Mouse (Mus musculus): ENCODE data around the gene Cebpg. TPM values are rescaled to one million over a fixed set of nuclear protein-coding genes. Genes with fewer than 3 reads are reported as not detected.
A peak's percentile ranks its signal among the peaks of the same experiment; 100 is the strongest.

Cebpg gene
- 27.9 and 28.0 TPM in 2 replicates for polyA plus RNA-seq (2016; fragmentation: Nextera tagmentation; extraction: Ambion mirVana)

DNA sequence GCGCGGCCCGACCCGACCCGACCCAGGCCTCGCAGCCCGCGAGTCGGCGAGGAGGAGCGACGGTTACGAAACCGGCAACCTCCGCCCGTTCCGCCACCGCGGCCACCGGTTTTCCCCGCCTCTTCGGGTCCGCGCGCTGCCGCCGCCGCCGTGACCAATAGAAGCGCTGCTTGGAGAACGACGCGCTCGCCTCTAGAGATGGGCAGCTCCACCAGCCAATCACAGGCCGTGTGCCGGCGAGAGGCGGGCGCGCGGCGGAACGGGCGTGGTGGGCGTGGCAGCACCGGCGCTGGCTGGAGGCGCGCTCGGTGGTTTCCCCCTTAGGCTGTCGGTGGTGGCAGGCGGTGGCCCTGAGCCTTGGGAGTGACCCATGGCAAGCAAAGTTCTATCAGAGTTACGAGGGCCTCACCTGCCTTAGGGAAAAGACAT, at the start of gene Cebpg:
TSS of gene Cebpg (minus strand) at position 138 of the 429 bp plus-strand sequence.
- Histone ChIP-seq H3K9ac (peak within 1 kb of the TSS; percentile 99), H3K9me3 (replicated peaks) (no peaks in the 10 kb centered on the region), H3K4me1 (peaks cover 37% of the 10 kb centered on the region), H3K4me2 (peak within 1 kb of the TSS; percentile 79), H3K27ac (peak within 1 kb of the TSS; percentile 93), H3K36me3 (peaks cover 10% of the 10 kb centered on the region; the same call in 1 of the 2 replicates), H3K4me3 (peak within 1 kb of the TSS; percentile 94), H3K27me3 (replicated peaks) (no peaks in the 10 kb centered on the region)
- WGBS (ENCODE audit: insufficient replicate concordance) = under 1% methylated on average over 53 of the region's 53 CpGs
- peak; percentile 96 for ATAC-seq

DNA sequence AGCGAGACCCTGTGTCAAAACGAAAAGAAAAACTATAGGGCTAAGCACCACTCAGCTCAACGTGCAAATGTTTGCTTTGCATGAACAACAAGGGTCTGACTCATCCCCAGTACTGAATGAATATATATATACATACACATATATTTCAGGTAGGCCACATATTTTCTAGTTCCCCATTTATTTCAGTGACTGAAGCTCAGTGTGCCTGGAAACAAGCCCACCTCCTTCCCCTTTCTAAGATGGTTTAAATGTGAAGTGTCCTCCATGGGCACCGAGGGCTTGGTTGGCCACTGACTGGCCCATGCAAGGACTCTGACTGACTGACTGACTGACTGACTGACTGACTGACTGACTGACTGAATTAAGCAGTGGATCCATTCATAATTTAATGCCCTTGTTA, 43.2 kb upstream of the Cebpg start:
- Histone ChIP-seq H3K4me3 (no peak overlapping the region), H3K27ac (no peak overlapping the region), H3K27me3 (replicated peaks) (no peaks in the 10 kb centered on the region), H3K9me3 (replicated peaks) (no peaks in the 10 kb centered on the region), H3K4me1 (no peaks in the 10 kb centered on the region), H3K36me3 (no peaks in the 10 kb centered on the region), H3K4me2 (no peak overlapping the region), H3K9ac (no peak overlapping the region)
- 54% methylated on average over 4 of the region's 4 CpGs for WGBS (ENCODE audit: insufficient replicate concordance)
- ATAC-seq = no peak

DNA sequence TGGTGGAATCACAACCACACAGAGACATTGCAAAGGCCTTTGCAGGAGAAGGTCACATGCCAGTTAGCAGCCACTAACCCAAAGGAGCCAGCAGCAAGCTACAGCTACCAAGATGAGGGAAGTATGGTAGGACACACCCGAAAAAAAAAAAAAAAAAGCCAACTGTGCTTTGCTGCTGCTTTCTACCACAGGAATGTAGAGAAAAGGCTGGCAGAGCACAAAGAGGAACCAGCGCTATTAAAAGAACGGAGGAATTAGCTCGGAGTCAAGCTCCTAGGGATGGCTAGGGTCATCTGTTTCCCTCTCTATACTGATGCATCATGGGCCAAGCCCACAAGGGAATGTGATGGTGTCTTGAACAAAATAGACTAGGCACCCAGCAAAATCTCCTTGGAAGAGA, 42.4 kb upstream of the Cebpg start:
- no peaks in the 10 kb centered on the region for H3K27me3 ChIP-seq (replicated peaks)
- H3K36me3 ChIP-seq = no peaks in the 10 kb centered on the region
- no peak overlapping the region for H3K4me2 ChIP-seq
- H3K9me3 ChIP-seq (replicated peaks) = no peaks in the 10 kb centered on the region
- H3K4me3 ChIP-seq = no peak overlapping the region
- no peak for ATAC-seq
- WGBS (ENCODE audit: insufficient replicate concordance) = 29% methylated on average over 4 of the region's 4 CpGs
- no peak overlapping the region for H3K9ac ChIP-seq
- H3K4me1 ChIP-seq = no peaks in the 10 kb centered on the region
- no peak overlapping the region for H3K27ac ChIP-seq

DNA sequence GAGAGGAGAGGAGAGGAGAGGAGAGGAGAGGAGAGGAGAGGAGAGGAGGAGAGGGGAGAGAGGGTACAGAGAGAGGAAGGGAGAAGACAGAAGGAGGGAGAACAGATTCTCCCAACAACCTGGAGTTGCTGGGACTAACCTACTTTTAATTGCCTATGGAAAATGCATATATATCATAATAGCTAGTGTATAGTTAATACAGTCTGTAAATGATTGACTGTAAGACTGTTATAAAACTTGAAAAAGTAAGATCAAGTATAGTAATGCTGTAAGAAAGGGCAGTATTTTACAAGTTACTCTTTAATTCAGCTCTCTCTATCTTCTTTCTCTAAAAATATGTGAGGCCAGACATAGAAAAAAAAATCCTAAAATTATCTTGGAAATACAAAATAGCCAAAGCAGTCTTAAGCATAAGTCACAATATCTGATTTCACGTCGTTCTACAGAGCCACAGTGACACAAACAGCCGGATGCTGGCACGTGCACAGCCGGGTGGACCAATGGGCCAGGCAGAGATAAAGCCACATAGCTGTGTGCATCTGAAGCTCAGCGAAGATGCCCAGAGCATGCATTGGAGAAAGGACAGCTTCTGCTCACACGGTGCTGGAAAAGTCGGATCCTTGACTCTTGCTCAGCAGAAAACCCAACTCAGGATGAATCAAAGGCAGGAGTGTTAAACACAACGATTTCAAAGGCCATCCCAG, 38.8 kb upstream of the Cebpg start:
- WGBS (ENCODE audit: insufficient replicate concordance) = 56% methylated on average over 9 of the region's 9 CpGs
- no peak overlapping the region for H3K4me2 ChIP-seq
- no peak overlapping the region for H3K4me3 ChIP-seq
- H3K27me3 ChIP-seq (replicated peaks) = no peaks in the 10 kb centered on the region
- peaks cover 4% of the 10 kb centered on the region; the same call in 1 of the 2 replicates for H3K4me1 ChIP-seq
- H3K9me3 ChIP-seq (replicated peaks) = no peaks in the 10 kb centered on the region
- no peak for ATAC-seq
- H3K9ac ChIP-seq = no peak overlapping the region
- no peaks in the 10 kb centered on the region for H3K36me3 ChIP-seq
- H3K27ac ChIP-seq = no peak overlapping the region

DNA sequence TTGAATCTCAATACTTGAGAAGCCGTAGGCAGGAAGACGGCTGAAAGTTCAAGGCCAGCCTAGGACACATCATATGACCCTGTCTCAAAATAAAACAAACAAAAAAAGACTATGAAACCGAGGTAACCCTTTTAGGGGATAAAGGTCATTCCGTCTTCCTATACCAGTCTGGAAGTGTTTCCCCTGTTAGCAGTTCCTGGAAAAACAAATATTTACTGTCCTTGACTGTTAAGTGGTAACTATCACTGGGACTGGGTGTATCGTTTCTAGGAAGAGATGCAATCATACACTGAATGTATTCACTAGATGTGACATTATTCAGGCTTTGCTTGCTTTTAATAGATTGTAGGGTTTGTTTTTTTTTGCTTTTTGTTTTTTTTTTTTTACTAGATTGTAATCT, 34.2 kb upstream of the Cebpg start:
- no peak overlapping the region for H3K4me3 ChIP-seq
- H3K27ac ChIP-seq = no peak overlapping the region
- H3K4me1 ChIP-seq = peaks cover 11% of the 10 kb centered on the region; the same call in 1 of the 2 replicates
- H3K27me3 ChIP-seq (replicated peaks) = peaks cover 18% of the 10 kb centered on the region
- 60% methylated on average over 5 of the region's 5 CpGs for WGBS (ENCODE audit: insufficient replicate concordance)
- H3K9ac ChIP-seq = no peak overlapping the region
- H3K9me3 ChIP-seq (replicated peaks) = no peaks in the 10 kb centered on the region
- no peak for ATAC-seq
- H3K4me2 ChIP-seq = no peak overlapping the region
- no peaks in the 10 kb centered on the region for H3K36me3 ChIP-seq

DNA sequence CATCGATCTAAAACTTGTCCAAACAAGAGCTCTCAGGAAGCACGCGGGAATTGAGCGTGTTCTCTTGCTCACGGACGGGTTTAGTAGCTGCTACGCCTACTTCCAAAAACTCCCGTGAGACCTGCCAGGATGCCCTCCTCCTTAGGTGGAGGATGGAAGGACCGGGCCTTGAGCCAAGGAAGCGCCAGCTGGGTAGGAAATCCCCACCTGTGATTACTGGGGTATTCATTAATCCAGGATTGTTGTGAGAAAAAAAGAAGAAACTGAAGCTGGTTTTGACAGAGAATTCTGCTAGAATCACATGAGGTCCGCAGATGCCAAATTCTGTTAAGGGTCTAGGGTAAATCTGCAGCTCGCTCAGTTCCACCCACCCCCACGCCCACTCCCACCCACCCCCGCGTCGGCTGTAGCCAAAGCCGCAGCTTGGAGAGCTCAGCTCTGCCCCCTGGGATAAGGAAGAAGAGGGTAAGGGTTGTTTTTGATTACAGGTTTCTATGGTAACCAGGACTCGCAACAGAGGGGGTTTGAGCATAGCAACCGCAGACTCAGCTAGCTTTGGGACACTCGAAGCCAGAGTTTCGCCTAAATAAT, 30.0 kb upstream of the Cebpg start:
- H3K4me1 ChIP-seq = peaks cover 8% of the 10 kb centered on the region
- peaks cover 21% of the 10 kb centered on the region for H3K27me3 ChIP-seq (replicated peaks)
- peak overlapping the region; percentile 2; the same call in 1 of the 2 replicates for H3K4me3 ChIP-seq
- no peaks in the 10 kb centered on the region for H3K36me3 ChIP-seq
- no peak for ATAC-seq
- H3K9ac ChIP-seq = no peak overlapping the region
- peak overlapping the region; percentile 54 for H3K4me2 ChIP-seq
- WGBS (ENCODE audit: insufficient replicate concordance) = 4% methylated on average over 21 of the region's 21 CpGs
- H3K27ac ChIP-seq = no peak overlapping the region
- H3K9me3 ChIP-seq (replicated peaks) = no peaks in the 10 kb centered on the region

DNA sequence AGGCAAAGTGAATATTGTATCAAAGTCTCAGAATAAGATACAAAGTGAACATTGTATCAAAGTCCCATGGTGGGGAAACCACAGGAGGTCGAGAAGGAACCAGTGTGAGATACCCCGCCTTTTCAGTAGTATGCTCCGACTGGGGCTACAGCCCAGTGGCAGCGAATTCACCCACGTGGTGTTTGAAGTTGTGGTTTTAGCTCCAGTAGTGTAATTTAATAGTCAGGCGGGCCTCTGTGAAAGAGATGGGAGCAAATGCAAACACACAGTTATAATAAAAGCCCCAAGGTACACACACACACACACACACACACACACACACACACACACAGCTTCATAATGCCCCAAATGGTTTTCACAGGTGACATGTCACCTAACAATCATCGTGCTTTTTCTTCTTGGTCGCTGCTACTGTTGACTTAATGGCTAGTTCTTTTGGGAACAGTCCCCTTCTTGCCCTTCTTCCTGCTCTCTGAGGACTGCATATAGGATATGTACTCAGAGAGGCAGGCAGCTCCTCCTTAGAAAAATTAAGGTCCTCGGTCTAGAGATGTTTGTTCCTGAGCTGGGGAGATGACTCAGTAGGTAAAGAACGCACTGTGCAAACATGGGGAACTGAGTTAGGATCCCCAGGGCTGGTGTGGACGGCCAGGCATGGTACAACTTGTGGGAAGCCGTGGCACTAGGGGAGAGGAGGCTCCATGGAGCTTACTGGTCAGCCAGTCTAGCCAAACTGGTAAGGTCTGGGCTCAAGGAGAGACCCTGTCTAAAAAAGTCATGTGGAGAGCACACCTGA, 28.4 kb upstream of the Cebpg start:
- no peaks in the 10 kb centered on the region for H3K36me3 ChIP-seq
- H3K27me3 ChIP-seq (replicated peaks) = peaks cover 21% of the 10 kb centered on the region
- ATAC-seq = no peak

DNA sequence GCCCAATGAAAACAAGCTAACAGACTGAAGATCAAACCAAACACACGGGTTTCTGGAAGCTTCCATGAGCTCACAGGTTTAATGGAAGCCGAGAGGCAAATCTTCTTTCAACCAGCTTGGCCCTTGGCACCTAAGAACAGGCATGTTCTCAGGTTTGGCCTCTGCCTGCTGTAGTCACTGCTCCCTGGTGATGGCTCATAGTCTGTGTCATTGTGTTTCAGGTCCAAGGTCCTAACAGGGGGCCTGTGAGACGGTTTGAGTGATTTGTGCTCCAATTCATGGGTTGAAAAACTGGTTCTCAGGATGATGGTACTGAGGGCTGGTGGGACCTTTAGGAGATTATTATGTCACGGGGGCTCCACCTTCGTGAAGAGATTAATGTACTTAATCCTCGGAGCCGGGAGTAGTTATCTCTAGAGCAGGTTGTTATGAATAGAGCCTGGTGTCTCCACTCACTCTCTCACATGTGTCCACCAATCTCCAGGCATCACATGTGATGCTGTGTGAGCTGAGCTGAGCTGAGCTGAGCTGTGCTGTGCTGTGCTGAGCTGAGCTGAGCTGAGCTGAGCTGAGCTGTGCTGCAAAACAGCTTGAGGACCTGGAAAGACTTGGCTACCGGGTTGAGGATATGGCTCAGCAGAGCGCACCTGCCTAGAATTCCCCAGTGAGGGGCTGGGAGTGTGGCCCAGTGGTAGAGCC, 25.2 kb upstream of the Cebpg start:
- Histone ChIP-seq H3K9ac (no peak overlapping the region), H3K4me3 (no peak overlapping the region), H3K27me3 (replicated peaks) (peaks cover 11% of the 10 kb centered on the region), H3K36me3 (no peaks in the 10 kb centered on the region), H3K4me1 (peaks cover 4% of the 10 kb centered on the region), H3K4me2 (peak overlapping the region; percentile 39), H3K9me3 (replicated peaks) (no peaks in the 10 kb centered on the region), H3K27ac (peak overlapping the region; percentile 39)
- WGBS (ENCODE audit: insufficient replicate concordance) = 58% methylated on average over 9 of the region's 9 CpGs
- ATAC-seq = peak; percentile 37; the same call in 1 of the 2 replicates

More for the DNA sequence above, 28.4 kb upstream of the Cebpg start:
- peaks cover 8% of the 10 kb centered on the region for H3K4me1 ChIP-seq
- WGBS (ENCODE audit: insufficient replicate concordance) = 46% methylated on average over 12 of the region's 12 CpGs
- H3K9me3 ChIP-seq (replicated peaks) = no peaks in the 10 kb centered on the region
- no peak overlapping the region for H3K27ac ChIP-seq
- no peak overlapping the region for H3K4me2 ChIP-seq
- no peak overlapping the region for H3K4me3 ChIP-seq
- no peak overlapping the region for H3K9ac ChIP-seq

DNA sequence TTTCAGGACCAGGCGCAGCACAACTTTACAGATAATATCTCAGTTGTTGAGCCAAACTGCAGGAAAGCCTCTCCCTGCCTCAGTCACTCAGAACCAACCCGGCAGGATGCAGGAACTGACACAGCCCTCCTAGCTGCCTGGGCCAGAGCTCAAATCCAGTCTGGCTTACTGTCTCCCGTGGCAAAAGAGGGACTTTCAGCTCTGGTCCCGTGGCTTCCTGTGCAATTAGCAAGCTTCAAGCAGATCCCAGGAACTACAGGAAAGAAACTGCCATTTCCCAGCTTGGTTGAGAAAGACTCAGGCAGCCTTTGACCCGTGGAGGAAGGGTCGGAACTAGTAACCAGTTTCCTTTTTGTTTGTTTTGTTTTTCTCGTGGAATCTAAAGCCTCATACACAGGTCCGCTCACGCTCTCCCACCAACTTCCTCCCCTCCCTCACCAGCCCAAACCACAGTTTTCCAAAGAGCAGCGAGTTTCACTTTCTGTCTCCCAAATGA, 24.5 kb upstream of the Cebpg start:
- WGBS (ENCODE audit: insufficient replicate concordance) = 12% methylated on average over 10 of the region's 10 CpGs
- Histone ChIP-seq H3K4me2 (peak overlapping the region; percentile 39), H3K27ac (peak overlapping the region; percentile 39), H3K4me3 (peak overlapping the region; percentile 1; the same call in 1 of the 2 replicates), H3K36me3 (no peaks in the 10 kb centered on the region), H3K9ac (no peak overlapping the region), H3K4me1 (no peaks in the 10 kb centered on the region; the same call in none of the 2 replicates), H3K9me3 (replicated peaks) (no peaks in the 10 kb centered on the region), H3K27me3 (replicated peaks) (peaks cover 6% of the 10 kb centered on the region; the same call in 1 of the 2 replicates)
- ATAC-seq = no peak

DNA sequence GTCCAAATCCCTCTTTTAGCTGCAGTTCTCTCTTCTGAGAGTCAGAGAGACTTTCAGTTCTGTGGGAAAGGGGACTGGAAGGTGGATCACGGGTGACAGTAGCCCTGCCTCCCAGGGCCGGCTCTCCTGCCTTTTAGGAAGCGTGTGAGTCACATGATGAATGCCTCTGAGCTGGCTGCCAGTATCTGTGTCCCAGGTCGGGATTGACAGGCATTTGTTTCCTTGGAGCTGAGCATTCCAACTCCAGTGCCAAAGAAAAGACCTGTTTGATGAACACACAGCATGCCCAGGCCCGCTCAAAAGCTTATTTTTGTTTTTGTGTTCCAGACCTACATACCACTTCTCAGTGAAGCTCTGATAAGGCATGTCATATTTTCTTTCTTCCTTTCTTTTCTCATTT, 20.3 kb upstream of the Cebpg start:
- Histone ChIP-seq H3K27ac (no peak overlapping the region), H3K36me3 (no peaks in the 10 kb centered on the region), H3K4me3 (no peak overlapping the region), H3K4me1 (no peaks in the 10 kb centered on the region; the same call in 1 of the 2 replicates), H3K9ac (no peak overlapping the region), H3K9me3 (replicated peaks) (no peaks in the 10 kb centered on the region), H3K27me3 (replicated peaks) (no peaks in the 10 kb centered on the region), H3K4me2 (no peak overlapping the region)
- ATAC-seq = no peak
- 53% methylated on average over 5 of the region's 5 CpGs for WGBS (ENCODE audit: insufficient replicate concordance)

DNA sequence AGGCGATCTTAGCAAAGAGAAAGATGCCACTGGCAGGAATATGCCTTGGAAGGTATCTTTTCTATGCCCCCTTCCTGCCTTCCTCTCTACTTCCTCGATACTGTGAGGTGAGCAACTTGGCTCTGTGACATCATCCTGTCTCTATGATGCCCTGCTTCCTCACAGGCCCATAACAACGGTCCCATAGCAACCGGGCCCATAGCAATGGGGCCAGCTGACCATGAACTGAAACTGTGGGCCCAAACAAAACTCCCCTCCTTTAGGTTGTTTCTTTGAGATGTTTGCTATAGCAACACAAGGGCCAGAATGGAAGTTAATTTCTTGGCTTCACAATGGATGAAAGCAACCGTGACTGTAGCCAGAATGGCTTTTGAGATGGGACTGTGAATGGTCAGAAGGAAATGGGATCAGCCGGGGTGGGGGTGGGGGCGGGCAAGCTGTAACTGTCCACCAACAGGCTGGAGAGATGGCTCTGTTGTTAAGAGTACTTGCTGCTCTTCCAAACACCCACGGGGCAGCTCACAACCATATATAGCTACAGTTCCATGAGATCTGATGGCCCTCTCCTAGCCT, 10.4 kb upstream of the Cebpg start:
- WGBS (ENCODE audit: insufficient replicate concordance) = 64% methylated on average over 8 of the region's 8 CpGs

More for the DNA sequence above, 10.4 kb upstream of the Cebpg start:
- Histone ChIP-seq H3K4me1 (no peaks in the 10 kb centered on the region), H3K27ac (no peak overlapping the region), H3K27me3 (replicated peaks) (no peaks in the 10 kb centered on the region), H3K36me3 (no peaks in the 10 kb centered on the region), H3K4me2 (no peak overlapping the region), H3K4me3 (no peak overlapping the region), H3K9me3 (replicated peaks) (no peaks in the 10 kb centered on the region), H3K9ac (no peak overlapping the region)
- no peak for ATAC-seq

Measured in liver, embryonic 12.5 days (tissue).